In genomic region chr13:94011996-94012575, GRCm38 (mm10) we compare ENCODE assay signal across 15 mouse cellular contexts. TPM values are rescaled to one million over a fixed set of nuclear protein-coding genes. Genes with fewer than 3 reads are reported as not detected.
DNase-seq lines count a peak whose midpoint lies in the region.
"Had no signal": no experiment of that assay in that cellular context is flagged by ENCODE, and none has a peak within 500 bp of the region (broad histone marks: within the 10 kb centered on the region; RNA-seq: fewer than 3 reads in every experiment).

No protein-coding gene starts in this region.

- peak; percentile 37 to 54 for DNase-seq in heart, adult 18-20 months
- DNase-seq in heart, postnatal 36 days, result no peak
- peak; percentile 33 for DNase-seq in testis, postnatal 10 days (ENCODE audit: low spot score)
- no peak for DNase-seq in testis, postnatal 14 days (ENCODE audit: low spot score)
- peak; percentile 58 for DNase-seq in gastrocnemius, postnatal 25 days
- no peak for DNase-seq in adrenal gland, postnatal 4 days (ENCODE audit: low spot score in 2 of 2)
- DNase-seq in left cerebral cortex, adult 8-10 months (ENCODE audit: low spot score in 2 of 2), result no peak
- DNase-seq: adrenal gland, postnatal 10 days; cerebellum, adult 18-20 months; cerebellum, postnatal 36 days; kidney, adult 18-20 months; kidney, postnatal 25 days; midbrain, embryonic 14.5 days; thymus, adult 2 months had no signal

- intact Hi-C loops in heart, postnatal 36 days (cut with DNase I), result no loop called here

RNA-seq across cellular contexts. Expression of gene Lhfpl2, which starts 45.5 kb away (rescaled TPM):
- 1 to 10 TPM; 2.8 to 3.1 TPM for total RNA-seq in heart, adult 18-20 months (2021)
- total RNA-seq in heart, postnatal 36 days (2021), result 1 to 10 TPM; 2.5 to 3.7 TPM
- total RNA-seq in gastrocnemius, postnatal 25 days (2021), result 1 to 10 TPM; 5.3 to 6.7 TPM
- 10 to 100 TPM; 59.1 to 60.8 TPM for total RNA-seq in adrenal gland, postnatal 4 days (2021)
- 10 to 100 TPM; 13.8 to 16.9 (median 14.8) TPM for total RNA-seq in left cerebral cortex, adult 8-10 months (2022)
- total RNA-seq: CH12.LX had no signal

Comparison
In these comparisons a context has a peak if more than half of its experiments do, and no peak if none do; other contexts are left out.
1. DNase-seq: peak in heart, adult 18-20 months (2 of 2), testis, postnatal 10 days (single experiment) and gastrocnemius, postnatal 25 days (single experiment); none in heart, postnatal 36 days (0 of 2), testis, postnatal 14 days (single experiment), adrenal gland, postnatal 4 days (0 of 2) and left cerebral cortex, adult 8-10 months (0 of 2).